Mouse (Mus musculus): Measurements from ENCODE around the gene Gm11627. TPM values are rescaled to one million over a fixed set of nuclear protein-coding genes. Genes with fewer than 3 reads are reported as not detected.

Gene Gm11627
- total RNA-seq (2023), result not detected

GRCm38 (mm10) chr11:102579165-102580033 is at the start of gene Gm11627:
TSS of gene Gm11627 (minus strand) at chr11:102579461.

GRCm38 (mm10) chr11:102604010-102604584 is 24.8 kb upstream of the Gm11627 start, which contains the start of gene Fzd2:
TSS of gene Fzd2 (plus strand) at chr11:102604396.

DNA sequence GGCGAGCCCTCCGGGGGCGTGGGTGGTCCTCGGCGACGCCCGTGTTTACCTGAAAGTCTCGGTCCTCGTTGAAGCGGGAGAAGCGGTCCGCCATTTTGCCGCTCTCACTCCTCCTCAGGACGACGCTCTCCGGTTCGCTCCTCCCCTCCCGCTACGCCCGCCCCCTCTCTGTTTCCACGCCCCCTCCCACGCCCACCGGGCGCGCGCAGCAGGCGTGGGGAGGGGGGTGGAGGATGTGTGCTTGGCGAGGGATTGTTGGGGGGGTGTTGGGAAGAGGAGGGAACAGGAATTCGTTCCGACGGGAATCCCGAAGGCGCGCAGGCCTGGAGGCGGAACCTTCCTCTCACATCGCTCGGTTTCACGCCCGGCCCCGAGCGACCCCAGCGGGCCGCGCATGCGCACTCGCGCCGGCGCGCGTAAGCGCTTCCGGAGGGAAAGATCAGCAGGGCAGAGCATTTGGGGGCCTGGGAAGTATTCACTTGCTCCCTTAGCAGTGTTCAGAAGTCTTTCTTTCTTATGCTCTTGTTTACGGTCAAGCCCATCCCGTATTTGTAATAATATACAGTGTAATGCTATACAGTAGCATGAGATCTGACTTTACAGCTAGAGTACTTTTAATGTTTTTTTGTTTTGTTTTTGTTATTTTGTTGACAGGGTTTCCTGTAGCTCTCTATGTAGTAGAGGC is 23.1 kb downstream of the Gm11627 start, which contains the start of gene Gpatch8:
Gpatch8 (minus strand) TSS at position 362 of the 685 bp plus-strand sequence.

Other genes starting within 250 kb of the Gm11627 start
- 2.5 TPM for gene Slc4a1, start 213.3 kb downstream of the Gm11627 start, total RNA-seq (2023)
- 5.6 TPM for gene Rundc3a, start 186.1 kb downstream of the Gm11627 start, total RNA-seq (2023)
- 29.5 TPM for gene Slc25a39, start 171.5 kb downstream of the Gm11627 start, total RNA-seq (2023)
- 15.5 TPM for gene Grn, start 149.1 kb downstream of the Gm11627 start, total RNA-seq (2023)
- gene Fam171a2, start 131.8 kb downstream of the Gm11627 start, total RNA-seq (2023), result not detected
- 13.6 TPM for gene Itga2b, start 109.3 kb downstream of the Gm11627 start, total RNA-seq (2023)
- 53.6 TPM for gene Gpatch8, start 23.1 kb downstream of the Gm11627 start, total RNA-seq (2023)
- gene Fzd2, start 24.9 kb upstream of the Gm11627 start, total RNA-seq (2023), result not detected
- not detected for gene Meioc, start 84.3 kb upstream of the Gm11627 start, total RNA-seq (2023)
- 37.7 TPM for gene Ccdc43, start 118.3 kb upstream of the Gm11627 start, total RNA-seq (2023)
- gene Adam11, start 182.0 kb upstream of the Gm11627 start, total RNA-seq (2023), result 2.5 TPM
- gene Gjc1, start 240.2 kb upstream of the Gm11627 start, total RNA-seq (2023), result not detected

Measured in CD8-positive naive resting alpha-beta T cell, adult 57 days (primary cell).